In genomic region chr4:22237640-22238039, GRCm38 (mm10) we compare ENCODE assay signal across 26 mouse cellular contexts.
"Had no signal": no experiment of that assay in that cellular context is flagged by ENCODE, and none has a peak within 500 bp of the region (broad histone marks: within the 10 kb centered on the region; RNA-seq: fewer than 3 reads in every experiment).

No protein-coding gene starts in this region.

- H3K27me3 ChIP-seq: kidney, embryonic 15.5 days; limb, embryonic 12.5 days; limb, embryonic 15.5 days; lung, embryonic 15.5 days; megakaryocyte, embryonic 14.5 days; neural tube, embryonic 12.5 days; neural tube, embryonic 15.5 days; stomach, embryonic 15.5 days had no signal

- DNase-seq: kidney, adult 11 months; kidney, adult 8-10 months; kidney, postnatal 10 days; kidney, postnatal 36 days; layer of hippocampus, postnatal 36 days; left cerebral cortex, postnatal 4 days; lung, adult 18-20 months; lung, postnatal 10 days; lung, postnatal 36 days; midbrain, embryonic 14.5 days; right cerebral cortex, adult 18-20 months; right cerebral cortex, postnatal 14 days; right cerebral cortex, postnatal 4 days; spleen, adult 18-20 months; thymus, postnatal 25 days had no signal

- H3K4me1 ChIP-seq: kidney, embryonic 15.5 days; limb, embryonic 12.5 days; limb, embryonic 15.5 days; lung, embryonic 15.5 days; megakaryocyte, embryonic 14.5 days; neural tube, embryonic 12.5 days; neural tube, embryonic 15.5 days; stomach, embryonic 15.5 days had no signal

- H3K27ac ChIP-seq: kidney, embryonic 15.5 days; left cerebral cortex, adult 2 months; limb, embryonic 12.5 days; limb, embryonic 15.5 days; liver, embryonic 14.5 days; lung, embryonic 15.5 days; midbrain, embryonic 10.5 days; neural tube, embryonic 12.5 days; neural tube, embryonic 15.5 days; stomach, embryonic 15.5 days had no signal

- H3K4me2 ChIP-seq: kidney, embryonic 15.5 days; limb, embryonic 12.5 days; limb, embryonic 15.5 days; lung, embryonic 15.5 days; neural tube, embryonic 12.5 days; neural tube, embryonic 15.5 days; stomach, embryonic 15.5 days had no signal

- H3K9ac ChIP-seq: kidney, embryonic 15.5 days; limb, embryonic 12.5 days; limb, embryonic 15.5 days; liver, embryonic 14.5 days; lung, embryonic 15.5 days; neural tube, embryonic 12.5 days; neural tube, embryonic 15.5 days; stomach, embryonic 15.5 days had no signal

- H3K4me3 ChIP-seq: kidney, embryonic 15.5 days; left cerebral cortex, adult 2 months; limb, embryonic 12.5 days; limb, embryonic 15.5 days; lung, embryonic 15.5 days; megakaryocyte, embryonic 14.5 days; midbrain, embryonic 10.5 days; neural tube, embryonic 12.5 days; neural tube, embryonic 15.5 days; stomach, embryonic 15.5 days had no signal

- H3K9me3 ChIP-seq: kidney, embryonic 15.5 days; limb, embryonic 12.5 days; limb, embryonic 15.5 days; lung, embryonic 15.5 days; midbrain, embryonic 10.5 days; neural tube, embryonic 12.5 days; neural tube, embryonic 15.5 days; stomach, embryonic 15.5 days had no signal

- H3K36me3 ChIP-seq: kidney, embryonic 15.5 days; limb, embryonic 12.5 days; limb, embryonic 15.5 days; lung, embryonic 15.5 days; midbrain, embryonic 10.5 days; neural tube, embryonic 12.5 days; neural tube, embryonic 15.5 days; stomach, embryonic 15.5 days had no signal
